Comparison of ENCODE assay signal across 11 mouse cellular contexts in the genomic region with DNA sequence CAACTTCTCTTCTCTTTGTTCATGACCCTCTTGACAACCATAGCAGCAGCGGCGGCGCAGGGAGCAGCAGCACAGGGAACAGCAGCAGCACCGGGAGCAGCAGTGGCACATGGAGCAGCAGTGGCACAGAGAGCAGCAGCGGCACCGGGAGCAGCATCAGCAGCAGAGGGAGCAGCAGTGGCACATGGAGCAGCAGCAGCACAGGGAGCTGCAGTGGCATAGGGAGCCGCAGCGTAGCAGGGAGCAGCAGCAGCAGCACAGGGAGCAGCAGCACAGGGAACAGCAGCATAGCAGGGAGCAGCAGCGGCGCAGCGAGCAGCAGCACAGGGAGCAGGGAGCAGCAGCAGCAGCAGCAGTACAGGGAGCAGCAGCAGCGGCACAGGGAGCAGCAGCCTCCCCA. TPM values are rescaled to one million over a fixed set of nuclear protein-coding genes. Genes with fewer than 3 reads are reported as not detected.
DNase-seq lines count a peak whose midpoint lies in the region; ATAC-seq lines count a peak whose summit lies in the region.
"Had no signal": no experiment of that assay in that cellular context is flagged by ENCODE, and none has a peak within 500 bp of the region (broad histone marks: within the 10 kb centered on the region; RNA-seq: fewer than 3 reads in every experiment).

No protein-coding gene starts in this region.

- H3K27me3 ChIP-seq in hindbrain, embryonic 10.5 days (ENCODE audit: insufficient read depth, poor library complexity, severe bottlenecking): peaks cover 44% of the 10 kb centered on the region
- H3K27me3 ChIP-seq in midbrain, embryonic 15.5 days (replicated peaks): 0 out of 2 replicates have a peak, but pooled peaks cover 6% of the 10 kb centered on the region

- peak overlapping the region; percentile 36 for H3K4me3 ChIP-seq in hindbrain, embryonic 10.5 days
- no peak overlapping the region for H3K4me3 ChIP-seq in midbrain, embryonic 15.5 days

- peak overlapping the region; percentile 56 for H3K27ac ChIP-seq in hindbrain, embryonic 10.5 days
- no peak overlapping the region for H3K27ac ChIP-seq in midbrain, embryonic 15.5 days

- peak overlapping the region; percentile 28; the same call in 1 of the 2 replicates for H3K4me2 ChIP-seq in midbrain, embryonic 15.5 days

- peaks cover 19% of the 10 kb centered on the region for H3K4me1 ChIP-seq in hindbrain, embryonic 10.5 days (replicated peaks)
- H3K4me1 ChIP-seq in midbrain, embryonic 15.5 days: peaks cover 12% of the 10 kb centered on the region

- no peaks in the 10 kb centered on the region for H3K36me3 ChIP-seq in hindbrain, embryonic 10.5 days
- H3K36me3 ChIP-seq in midbrain, embryonic 15.5 days (replicated peaks): no peaks in the 10 kb centered on the region

- DNase-seq in heart, postnatal 4 days: peak; percentile 4
- DNase-seq in heart, adult 11 months: no peak
- DNase-seq in brain, adult 2 months (ENCODE audit: low read depth, low spot score): peak; percentile 75
- peak; percentile 29 for DNase-seq in hindbrain, embryonic 10.5 days (ENCODE audit: low spot score)
- no peak for DNase-seq in urinary bladder, postnatal 36 days (ENCODE audit: low spot score in 2 of 2)
- DNase-seq in gastrocnemius, postnatal 25 days: no peak
- no peak for DNase-seq in layer of hippocampus, adult 18-20 months (ENCODE audit: low spot score in 2 of 2)
- DNase-seq: kidney, adult 9 months; lung, postnatal 14 days; right cerebral cortex, postnatal 25 days had no signal

- ATAC-seq in midbrain, embryonic 15.5 days (replicated peaks): no peak

- no peaks in the 10 kb centered on the region for H3K9me3 ChIP-seq in hindbrain, embryonic 10.5 days
- no peaks in the 10 kb centered on the region for H3K9me3 ChIP-seq in midbrain, embryonic 15.5 days

- 16% methylated on average over 12 of the region's 12 CpGs for WGBS in hindbrain, embryonic 10.5 days
- WGBS in midbrain, embryonic 15.5 days: 21% methylated on average over 12 of the region's 12 CpGs

- no peak overlapping the region for H3K9ac ChIP-seq in midbrain, embryonic 15.5 days

RNA-seq across cellular contexts. Expression of gene Pkd1, which starts 5.0 kb away (rescaled TPM):
- total RNA-seq in heart, postnatal 4 days (2021): 10 to 100 TPM; 50.1 to 52.6 TPM
- polyA plus RNA-seq in hindbrain, embryonic 10.5 days (2016; fragmentation: Nextera tagmentation; extraction: Ambion mirVana): 11.9 and 21.7 TPM in 2 replicates
- polyA plus RNA-seq in midbrain, embryonic 15.5 days (2015; fragmentation: Nextera tagmentation; extraction: Ambion mirVana): 29.0 and 29.8 TPM in 2 replicates
- total RNA-seq in gastrocnemius, postnatal 25 days (2021): 10 to 100 TPM; 20.2 to 21.1 TPM
- total RNA-seq in layer of hippocampus, adult 18-20 months (2021): 10 to 100 TPM; 78.8 to 80.0 TPM

RNA-seq across cellular contexts. Expression of gene Rab26, which starts 10.6 kb away (rescaled TPM):
- total RNA-seq in heart, postnatal 4 days (2021): under 1 TPM; 0.27 to 0.38 TPM
- polyA plus RNA-seq in hindbrain, embryonic 10.5 days (2016; fragmentation: Nextera tagmentation; extraction: Ambion mirVana): 1.8 and 3.0 TPM in 2 replicates
- 8.4 and 8.8 TPM in 2 replicates for polyA plus RNA-seq in midbrain, embryonic 15.5 days (2015; fragmentation: Nextera tagmentation; extraction: Ambion mirVana)
- total RNA-seq in gastrocnemius, postnatal 25 days (2021): under 1 TPM in 1 of 2 experiments, not detected in 1; 0.23 TPM
- 10 to 100 TPM; 69.7 to 75.6 TPM for total RNA-seq in layer of hippocampus, adult 18-20 months (2021)

RNA-seq across cellular contexts. Expression of gene Traf7, which starts 16.9 kb away (rescaled TPM):
- total RNA-seq in heart, postnatal 4 days (2021): 100 to 1,000 TPM in 1 of 2 experiments, 10 to 100 TPM in 1; 97.6 to 106 TPM
- 93.6 and 96.4 TPM in 2 replicates for polyA plus RNA-seq in hindbrain, embryonic 10.5 days (2016; fragmentation: Nextera tagmentation; extraction: Ambion mirVana)
- polyA plus RNA-seq in midbrain, embryonic 15.5 days (2015; fragmentation: Nextera tagmentation; extraction: Ambion mirVana): 108 and 112 TPM in 2 replicates
- total RNA-seq in gastrocnemius, postnatal 25 days (2021): 10 to 100 TPM; 33.2 to 36.7 TPM
- 10 to 100 TPM; 79.3 to 84.6 TPM for total RNA-seq in layer of hippocampus, adult 18-20 months (2021)

RNA-seq across cellular contexts. Expression of gene Caskin1, which starts 56.2 kb away (rescaled TPM):
- total RNA-seq in heart, postnatal 4 days (2021): under 1 TPM; 0.34 to 0.91 TPM
- 6.8 and 10.2 TPM in 2 replicates for polyA plus RNA-seq in hindbrain, embryonic 10.5 days (2016; fragmentation: Nextera tagmentation; extraction: Ambion mirVana)
- 50.3 and 52.9 TPM in 2 replicates for polyA plus RNA-seq in midbrain, embryonic 15.5 days (2015; fragmentation: Nextera tagmentation; extraction: Ambion mirVana)
- under 1 TPM; 0.10 to 0.11 TPM for total RNA-seq in gastrocnemius, postnatal 25 days (2021)
- total RNA-seq in layer of hippocampus, adult 18-20 months (2021): 100 to 1,000 TPM; 153 to 157 TPM

Comparison
In these comparisons a context has a peak if more than half of its experiments do, and no peak if none do; other contexts are left out.
1. DNase-seq: peak in heart, postnatal 4 days (single experiment), brain, adult 2 months (single experiment) and hindbrain, embryonic 10.5 days (single experiment); none in heart, adult 11 months (single experiment), urinary bladder, postnatal 36 days (0 of 2), gastrocnemius, postnatal 25 days (single experiment) and layer of hippocampus, adult 18-20 months (0 of 2).
2. RNA of gene Rab26, which starts 10.6 kb away (total RNA-seq): 69.7 to 75.6 TPM in layer of hippocampus, adult 18-20 months; 0.27 to 0.38 TPM in heart, postnatal 4 days and 0.23 TPM in gastrocnemius, postnatal 25 days; every median in the first group is over 10 times any median in the second.